Mouse (Mus musculus) myocyte (in vitro differentiated cells): Measurements from ENCODE around the gene Tnfaip6. TPM values are rescaled to one million over a fixed set of nuclear protein-coding genes. Genes with fewer than 3 reads are reported as not detected.

ENCODE experiments used
- H3K27me3 ChIP-seq: one replicate; pipeline ENCODE4 v1.6.1; 2011; ENCODE audit not compliant: control insufficient read depth, insufficient read depth, insufficient read length
- H3K36me3 ChIP-seq: one replicate; pipeline ENCODE4 v1.6.1; 2011; ENCODE audit not compliant: control insufficient read depth, insufficient read depth
- H3K4me2 ChIP-seq: one replicate; pipeline ENCODE4 v1.6.1; 2011; ENCODE audit warnings: low read depth, control low read depth
- H3K4me3 ChIP-seq: one replicate; pipeline ENCODE4 v1.5.1; 2011; ENCODE audit warnings: mild to moderate bottlenecking, control low read depth, moderate library complexity
- H3K79me2 ChIP-seq: one replicate; pipeline ENCODE4 v1.6.1; 2011; ENCODE audit not compliant: control insufficient read depth, insufficient read depth
- H3ac ChIP-seq: one replicate; pipeline ENCODE4 v1.6.1; 2011; ENCODE audit not compliant: control insufficient read depth, insufficient read length
- CEBPB ChIP-seq: IDR thresholded peaks from 2 replicates; pipeline ENCODE4 v1.6.1; 2011; ENCODE audit warnings: mild to moderate bottlenecking, moderate library complexity; ENCODE audit not compliant: poor library complexity, insufficient read depth, severe bottlenecking
- E2F4 ChIP-seq: IDR thresholded peaks from one replicate; pipeline ENCODE4 v1.6.1; 2011; ENCODE audit warnings: mild to moderate bottlenecking, control low read depth, moderate library complexity; ENCODE audit not compliant: insufficient read depth
- MAX ChIP-seq: IDR thresholded peaks from one replicate; pipeline ENCODE4 v1.6.1; 2011; ENCODE audit warnings: low read depth, mild to moderate bottlenecking, control low read depth
- MYOD1 ChIP-seq, 3 experiments: IDR thresholded peaks; one replicate each; pipeline ENCODE4 v1.6.1; 2011; ENCODE audit warnings: control low read depth in 2 of 3, low read depth in 2 of 3, mild to moderate bottlenecking in 2 of 3, moderate library complexity in 1 of 3; ENCODE audit not compliant: insufficient read length in 2 of 3, control insufficient read depth in 1 of 3
- MYOG ChIP-seq, 3 experiments: IDR thresholded peaks; one replicate each; pipeline ENCODE4 v1.6.1; 2011; ENCODE audit warnings: control low read depth in 2 of 3, low read depth in 2 of 3, mild to moderate bottlenecking in 2 of 3; ENCODE audit not compliant: insufficient read length in 2 of 3, control insufficient read depth in 1 of 3, insufficient read depth in 1 of 3
- POLR2A ChIP-seq: IDR thresholded peaks from one replicate; pipeline ENCODE4 v1.6.1; 2011; ENCODE audit warnings: low read depth, mild to moderate bottlenecking, control low read depth, moderate library complexity; ENCODE audit not compliant: insufficient read length
- POLR2AphosphoS2 ChIP-seq: IDR thresholded peaks from one replicate; pipeline ENCODE4 v1.6.1; 2011; ENCODE audit warnings: low read depth, control low read depth; ENCODE audit not compliant: insufficient read length
- REST ChIP-seq: IDR thresholded peaks from one replicate; pipeline ENCODE4 v1.6.1; 2011; ENCODE audit warnings: mild to moderate bottlenecking, control low read depth, moderate library complexity; ENCODE audit not compliant: insufficient read depth, insufficient read length
- SRF ChIP-seq: IDR thresholded peaks from one replicate; pipeline ENCODE4 v1.6.1; 2011; ENCODE audit warnings: low read depth; ENCODE audit not compliant: control insufficient read depth, insufficient read length
- TCF12 ChIP-seq: IDR thresholded peaks from one replicate; pipeline ENCODE4 v1.6.1; 2011; ENCODE audit warnings: mild to moderate bottlenecking, control low read depth; ENCODE audit not compliant: poor library complexity, insufficient read depth, severe bottlenecking
- TCF3 ChIP-seq: IDR thresholded peaks from one replicate; pipeline ENCODE4 v1.6.1; 2011; ENCODE audit warnings: low read depth, control low read depth; ENCODE audit not compliant: insufficient read length
- USF1 ChIP-seq: IDR thresholded peaks from one replicate; pipeline ENCODE4 v1.6.1; 2011; ENCODE audit warnings: low read depth, mild to moderate bottlenecking, control low read depth, moderate library complexity
- polyA plus RNA-seq: library from polyadenylated mRNA; unstranded; fragments of >200 nt; fragmentation: generic; extraction: Trizol; gene quantifications from one replicate; pipeline ENCODE4 v1.2.1, GENCODE M21; 2012; ENCODE audit warnings: missing spikeins

Gene Tnfaip6
- polyA plus RNA-seq, 1 experiment = 0.50 TPM

DNA sequence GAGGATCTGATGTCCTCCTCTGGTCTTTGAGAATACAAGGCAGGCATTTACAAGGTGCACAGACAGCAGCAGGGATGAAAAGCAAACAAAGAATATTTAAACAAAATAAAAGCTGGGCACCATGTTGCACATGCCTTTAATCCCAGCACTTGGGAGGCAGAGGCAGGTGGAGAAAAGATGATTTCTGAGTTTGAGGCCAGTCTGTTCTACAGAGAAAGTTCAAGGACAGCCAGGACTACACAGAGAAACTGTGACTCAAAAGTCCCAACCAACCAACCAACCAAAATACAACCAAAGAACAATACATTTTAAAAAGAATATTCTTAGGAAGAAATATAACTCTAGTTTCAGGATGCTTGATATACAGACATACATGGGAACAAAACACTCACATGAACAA lies 19.9 kb downstream of the Tnfaip6 start:
- no peak overlapping the region for H3K4me2 ChIP-seq
- H3K27me3 ChIP-seq = no peaks in the 10 kb centered on the region
- no peaks in the 10 kb centered on the region for H3K36me3 ChIP-seq
- TF ChIP-seq CEBPB (no peak), POLR2AphosphoS2 (no peak), TCF3 (no peak), POLR2A (no peak), USF1 (no peak), SRF (no peak), MYOG (IDR thresholded peaks at IDR 0.05; ENCODE audit: control insufficient read depth in 1 of 3, insufficient read depth in 1 of 3, insufficient read length in 2 of 3, low read depth in 2 of 3) (no peak), MYOD1 (IDR thresholded peaks at IDR 0.05; ENCODE audit: control insufficient read depth in 1 of 3, insufficient read length in 2 of 3, low read depth in 2 of 3) (no peak)
- H3K4me3 ChIP-seq = no peak overlapping the region
- no peak overlapping the region for H3ac ChIP-seq
- H3K79me2 ChIP-seq = no peaks in the 10 kb centered on the region

DNA sequence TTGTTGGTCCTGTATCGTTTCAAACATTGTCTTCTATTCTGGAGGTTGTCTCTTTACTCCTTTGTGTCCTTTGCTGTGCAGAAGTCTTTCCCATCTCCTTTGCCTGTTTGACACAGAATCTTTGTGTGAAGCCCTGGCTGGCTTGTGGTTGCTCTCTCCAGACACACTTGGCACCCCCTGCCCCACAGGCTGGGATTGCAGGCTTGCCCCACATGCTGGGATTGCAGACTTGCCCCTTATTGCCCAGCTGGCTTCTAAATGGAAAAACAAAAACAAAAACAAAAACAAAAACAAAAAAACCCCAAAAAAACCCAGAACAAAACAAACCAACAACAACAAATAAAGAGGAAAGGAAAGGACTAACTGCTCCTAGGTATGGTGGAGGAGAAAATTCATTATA lies 30.8 kb downstream of the Tnfaip6 start:
- Histone ChIP-seq H3K36me3 (no peaks in the 10 kb centered on the region), H3K4me3 (no peak overlapping the region), H3K27me3 (no peaks in the 10 kb centered on the region), H3ac (no peak overlapping the region), H3K79me2 (peaks cover 6% of the 10 kb centered on the region), H3K4me2 (no peak overlapping the region)
- TF ChIP-seq MYOD1 (IDR thresholded peaks at IDR 0.05; ENCODE audit: control insufficient read depth in 1 of 3, insufficient read length in 2 of 3, low read depth in 2 of 3) (no peak), CEBPB (no peak), TCF3 (no peak)

DNA sequence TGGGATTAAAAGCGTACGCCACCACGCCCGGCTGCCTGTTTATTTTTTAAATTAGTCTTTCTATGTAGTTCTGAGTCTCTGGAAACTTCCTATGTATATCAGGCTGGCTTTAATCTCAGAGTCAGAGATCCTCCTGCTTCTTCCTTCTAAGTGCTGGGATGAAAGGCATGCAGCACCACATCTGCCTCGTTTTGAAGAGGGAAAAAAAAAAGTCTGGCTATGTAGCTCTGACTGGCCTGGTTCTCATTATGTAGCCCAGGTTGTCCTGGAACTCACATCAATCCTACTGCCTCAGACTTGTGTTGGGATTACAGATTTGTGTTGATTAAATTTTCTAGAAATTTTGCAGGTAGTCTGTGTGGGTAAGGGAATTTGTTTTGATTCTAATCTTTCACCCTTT lies 33.0 kb downstream of the Tnfaip6 start:
- Histone ChIP-seq H3K4me2 (no peak overlapping the region), H3ac (no peak overlapping the region), H3K4me3 (no peak overlapping the region), H3K27me3 (no peaks in the 10 kb centered on the region), H3K79me2 (peaks cover 12% of the 10 kb centered on the region), H3K36me3 (no peaks in the 10 kb centered on the region)
- TF ChIP-seq SRF (no peak), MAX (no peak), MYOG (IDR thresholded peaks at IDR 0.05; ENCODE audit: control insufficient read depth in 1 of 3, insufficient read depth in 1 of 3, insufficient read length in 2 of 3, low read depth in 2 of 3) (no peak), CEBPB (no peak), TCF3 (no peak), USF1 (no peak), TCF12 (no peak), REST (no peak), MYOD1 (IDR thresholded peaks at IDR 0.05; ENCODE audit: control insufficient read depth in 1 of 3, insufficient read length in 2 of 3, low read depth in 2 of 3) (no peak), POLR2AphosphoS2 (no peak), POLR2A (no peak)

- TF ChIP-seq POLR2AphosphoS2 = no peak
- TF ChIP-seq REST = no peak
- TF ChIP-seq E2F4 = no peak
- no peak for TF ChIP-seq TCF3
- peaks cover under 1% of the 10 kb centered on the region for H3K36me3 ChIP-seq
- H3K27me3 ChIP-seq = no peaks in the 10 kb centered on the region
- H3K79me2 ChIP-seq = peaks cover 12% of the 10 kb centered on the region
- no peak overlapping the region for H3K4me2 ChIP-seq
- no peak overlapping the region for H3ac ChIP-seq
- peak overlapping the region; percentile 52 for H3K4me3 ChIP-seq
Observed at GRCm38 (mm10) chr2:52071241-52071991, 33.6 kb downstream of the Tnfaip6 start.

- Histone ChIP-seq H3ac (peak overlapping the region; percentile 74), H3K36me3 (peaks cover 7% of the 10 kb centered on the region), H3K27me3 (no peaks in the 10 kb centered on the region), H3K79me2 (peaks cover 12% of the 10 kb centered on the region), H3K4me2 (peak overlapping the region; percentile 71), H3K4me3 (peak overlapping the region; percentile 52)
- TF ChIP-seq CEBPB = no peak
Observed at GRCm38 (mm10) chr2:52072065-52072490, 34.3 kb downstream of the Tnfaip6 start.
